Mouse (Mus musculus) heart, embryonic 14.5 days (tissue): Measurements from ENCODE around the gene Mphosph9. TPM values are rescaled to one million over a fixed set of nuclear protein-coding genes. Genes with fewer than 3 reads are reported as not detected.

Experiments used
- ATAC-seq: fragments of 200-750 bp; cut with Nextera tagmentation; 2 replicates; pipeline ENCODE4 v1.8.0; 2017; ENCODE audit warnings: low read depth, moderate TSS enrichment; ENCODE audit not compliant: insufficient number of reproducible peaks, insufficient read depth, low FRiP score
- H3K27ac ChIP-seq, 2 experiments: fragments of 200-500 bp in 1 of 2; fragments of 300-500 bp in 1 of 2; sonication (generic) in 1 of 2; replicated peaks in 1 of 2; 2 replicates each; pipeline ENCODE4 v1.5.1; 2012 to 2014; ENCODE audit warnings: low read depth in 2 of 2, low read length in 2 of 2, control low read depth in 1 of 2, mild to moderate bottlenecking in 1 of 2, mixed read lengths in 1 of 2; ENCODE audit not compliant: control insufficient read depth in 1 of 2, insufficient read depth in 1 of 2
- H3K27me3 ChIP-seq: fragments of 300-500 bp; sonication (generic); 2 replicates; pipeline ENCODE4 v1.6.1; 2014; ENCODE audit warnings: mild to moderate bottlenecking, low read length, control low read depth; ENCODE audit not compliant: control insufficient read depth, insufficient read depth
- H3K36me3 ChIP-seq: fragments of 300-500 bp; sonication (generic); 2 replicates; pipeline ENCODE4 v1.6.1; 2014; ENCODE audit warnings: mild to moderate bottlenecking, control low read depth, low read length, mixed read lengths; ENCODE audit not compliant: control insufficient read depth, insufficient read depth
- H3K4me1 ChIP-seq, 2 experiments: fragments of 200-500 bp in 1 of 2; fragments of 300-500 bp in 1 of 2; sonication (generic) in 1 of 2; 2 replicates each; pipeline ENCODE4 v1.6.1; 2012 to 2014; ENCODE audit warnings: low read length in 2 of 2, control low read depth in 1 of 2, mixed read lengths in 1 of 2; ENCODE audit not compliant: control insufficient read depth in 2 of 2, insufficient read depth in 2 of 2
- H3K4me2 ChIP-seq: fragments of 300-500 bp; sonication (generic); 2 replicates; pipeline ENCODE4 v1.6.1; 2014; ENCODE audit warnings: mild to moderate bottlenecking, low read length
- H3K4me3 ChIP-seq, 2 experiments: fragments of 200-500 bp in 1 of 2; fragments of 300-500 bp in 1 of 2; sonication (generic) in 1 of 2; 2 replicates each; pipeline ENCODE4 v1.5.1; 2012 to 2014; ENCODE audit warnings: low read length in 2 of 2, mild to moderate bottlenecking in 2 of 2, control low read depth in 1 of 2, low read depth in 1 of 2, moderate library complexity in 1 of 2; ENCODE audit not compliant: control insufficient read depth in 1 of 2, insufficient read depth in 1 of 2
- H3K9ac ChIP-seq: fragments of 300-500 bp; sonication (generic); 2 replicates; pipeline ENCODE4 v1.6.1; 2014; ENCODE audit warnings: mild to moderate bottlenecking, low read length
- H3K9me3 ChIP-seq: fragments of 300-500 bp; sonication (generic); 2 replicates; pipeline ENCODE4 v1.6.1; 2016; ENCODE audit warnings: low read length, control low read depth; ENCODE audit not compliant: control insufficient read depth
- WGBS: fragments of 180-500 bp; shearing (Covaris S2); extraction: QIAGEN DNeasy Blood & Tissue Kit; methylation state at CpG from one replicate; pipeline ENCODE4 v1.1.7; 2014; 5-methylcytosine and 5-hydroxymethylcytosine counted together
- polyA plus RNA-seq: library from polyadenylated mRNA; unstranded; fragments of >200 nt; fragmentation: Nextera tagmentation; extraction: Ambion mirVana; gene quantifications from 2 replicates; pipeline ENCODE4 v1.2.1, GENCODE M21; 2014

The Mphosph9 gene
- polyA plus RNA-seq, 1 experiment from 2014 or later, result 14.4 TPM

- H3K9ac ChIP-seq, result peak overlapping the region; percentile 39; the same call in 1 of the 2 replicates
Observed at GRCm38 (mm10) chr5:124211234-124211633, 116.5 kb downstream of the Mphosph9 start.

GRCm38 (mm10) chr5:124210281-124211016 lies 117.3 kb downstream of the Mphosph9 start:
- no peak overlapping the region for H3K4me3 ChIP-seq
- ATAC-seq, result no peak
- H3K27me3 ChIP-seq, result no peaks in the 10 kb centered on the region
- 57% methylated on average over 18 of the region's 18 CpGs for WGBS
- peaks cover 10% of the 10 kb centered on the region for H3K36me3 ChIP-seq
- no peak overlapping the region for H3K4me2 ChIP-seq
- peak overlapping the region; percentile 8 to 83 for H3K27ac ChIP-seq
- peaks cover 84 to 90% of the 10 kb centered on the region in 2 experiments for H3K4me1 ChIP-seq
- H3K9ac ChIP-seq, result peak overlapping the region; percentile 65
- no peaks in the 10 kb centered on the region for H3K9me3 ChIP-seq

More at GRCm38 (mm10) chr5:124211234-124211633, 116.5 kb downstream of the Mphosph9 start:
- H3K4me3 ChIP-seq, result no peak overlapping the region
- ATAC-seq, result no peak
- peak overlapping the region; percentile 1 to 76 for H3K27ac ChIP-seq
- H3K27me3 ChIP-seq, result no peaks in the 10 kb centered on the region
- H3K36me3 ChIP-seq, result peaks cover 17% of the 10 kb centered on the region
- H3K9me3 ChIP-seq, result no peaks in the 10 kb centered on the region
- peaks cover 78 to 90% of the 10 kb centered on the region in 2 experiments for H3K4me1 ChIP-seq
- no peak overlapping the region for H3K4me2 ChIP-seq
- 63% methylated on average over 8 of the region's 8 CpGs for WGBS

DNA sequence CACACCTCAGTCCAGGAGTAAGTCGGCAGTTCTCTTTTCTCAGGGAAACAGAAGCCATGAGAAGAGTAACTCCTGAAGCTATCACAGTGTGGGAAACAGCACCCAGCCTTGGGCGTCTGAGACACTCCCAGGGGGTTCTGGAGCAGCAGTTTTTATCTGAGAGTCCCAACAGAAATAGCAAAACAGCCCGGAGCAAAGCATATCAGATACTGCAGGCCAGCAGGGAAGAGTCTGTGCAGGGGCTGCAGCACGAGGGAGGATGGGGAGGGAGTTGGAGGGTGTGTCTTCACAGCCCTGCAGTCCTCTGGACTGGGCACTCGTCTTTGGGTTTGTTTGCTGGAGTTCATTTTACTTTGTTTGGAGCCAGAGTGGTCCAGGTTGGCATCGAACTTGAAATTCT lies 117.9 kb downstream of the Mphosph9 start:
- H3K27ac ChIP-seq, result peak overlapping the region; percentile 8 to 83
- H3K9me3 ChIP-seq, result no peaks in the 10 kb centered on the region
- H3K9ac ChIP-seq, result peak overlapping the region; percentile 65
- peaks cover 84 to 90% of the 10 kb centered on the region in 2 experiments for H3K4me1 ChIP-seq
- no peak overlapping the region for H3K4me2 ChIP-seq
- 21% methylated on average over 6 of the region's 6 CpGs for WGBS
- no peaks in the 10 kb centered on the region for H3K27me3 ChIP-seq
- ATAC-seq, result no peak
- no peak overlapping the region for H3K4me3 ChIP-seq
- peaks cover 4% of the 10 kb centered on the region for H3K36me3 ChIP-seq

DNA sequence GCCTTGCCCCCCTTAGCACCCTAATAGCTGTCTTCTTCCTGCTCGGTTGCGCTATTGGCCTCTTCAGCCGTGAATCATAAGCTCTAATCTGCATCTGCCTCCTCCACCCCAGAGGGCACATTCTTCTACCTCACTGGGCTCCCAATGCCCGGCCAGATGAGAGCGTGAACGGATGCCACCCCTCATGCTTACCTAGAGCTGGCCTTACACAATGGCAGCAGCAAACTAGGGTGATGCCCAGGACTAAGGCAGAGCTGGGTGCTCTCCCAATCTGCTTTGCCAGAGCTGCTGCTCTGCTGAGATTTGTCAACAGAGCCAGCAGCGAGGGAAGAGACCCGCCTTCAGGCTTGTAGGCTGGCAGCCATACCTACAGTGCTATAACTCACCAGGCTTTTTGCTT lies 119.7 kb downstream of the Mphosph9 start:
- Histone ChIP-seq H3K36me3 (peaks cover 3% of the 10 kb centered on the region; the same call in 1 of the 2 replicates), H3K9me3 (no peaks in the 10 kb centered on the region), H3K27ac (peak overlapping the region; percentile 66 to 99), H3K9ac (peak overlapping the region; percentile 69), H3K4me1 (peaks cover 82 to 89% of the 10 kb centered on the region in 2 experiments), H3K4me2 (no peak overlapping the region), H3K27me3 (no peaks in the 10 kb centered on the region), H3K4me3 (no peak overlapping the region)
- ATAC-seq, result no peak
- WGBS, result 59% methylated on average over 8 of the region's 8 CpGs

- peak; percentile 66 for ATAC-seq
- peak overlapping the region; percentile 73 for H3K9ac ChIP-seq
- H3K4me2 ChIP-seq, result peak overlapping the region; percentile 49
- no peak overlapping the region for H3K4me3 ChIP-seq
- peaks cover 86 to 94% of the 10 kb centered on the region in 2 experiments for H3K4me1 ChIP-seq
- H3K27me3 ChIP-seq, result no peaks in the 10 kb centered on the region
- 7% methylated on average over 13 of the region's 13 CpGs for WGBS
- H3K9me3 ChIP-seq, result no peaks in the 10 kb centered on the region
- H3K27ac ChIP-seq, result peak overlapping the region; percentile 85 to 99
- peaks cover 3% of the 10 kb centered on the region; the same call in 1 of the 2 replicates for H3K36me3 ChIP-seq
Observed at GRCm38 (mm10) chr5:124206481-124207038, 121.2 kb downstream of the Mphosph9 start.

GRCm38 (mm10) chr5:124205809-124206380 lies 121.9 kb downstream of the Mphosph9 start:
- peaks cover 3% of the 10 kb centered on the region; the same call in 1 of the 2 replicates for H3K36me3 ChIP-seq
- 15% methylated on average over 5 of the region's 5 CpGs for WGBS
- no peaks in the 10 kb centered on the region for H3K9me3 ChIP-seq
- H3K27me3 ChIP-seq, result no peaks in the 10 kb centered on the region
- peak overlapping the region; percentile 85 to 99 for H3K27ac ChIP-seq
- H3K4me3 ChIP-seq, result no peak overlapping the region
- ATAC-seq, result no peak
- peak overlapping the region; percentile 73 for H3K9ac ChIP-seq
- peaks cover 83 to 93% of the 10 kb centered on the region in 2 experiments for H3K4me1 ChIP-seq
- peak overlapping the region; percentile 49 for H3K4me2 ChIP-seq

DNA sequence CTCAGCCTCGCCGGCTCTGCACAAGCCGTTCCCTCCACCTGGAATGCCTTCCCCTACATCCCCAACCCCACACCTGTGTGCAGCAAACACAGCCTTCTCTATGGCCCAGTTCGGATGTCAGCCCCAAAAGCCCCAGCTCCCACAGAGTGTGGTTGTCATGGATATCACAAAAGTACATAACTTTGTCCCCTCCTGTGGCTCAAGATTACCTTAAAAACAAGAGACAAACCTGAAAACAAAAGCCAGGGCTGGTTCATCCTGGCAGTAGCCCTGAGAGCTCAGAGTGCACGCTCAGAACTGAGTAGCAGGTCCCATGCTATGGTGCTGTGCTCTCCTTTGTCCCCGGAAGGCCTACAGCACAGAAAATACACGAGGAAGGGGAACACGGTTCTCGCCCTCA lies 122.6 kb downstream of the Mphosph9 start:
- no peak for ATAC-seq
- no peak overlapping the region for H3K4me2 ChIP-seq
- H3K9ac ChIP-seq, result peak overlapping the region; percentile 73
- H3K27ac ChIP-seq, result peak overlapping the region; percentile 85 to 99
- peaks cover under 1% of the 10 kb centered on the region; the same call in 1 of the 2 replicates for H3K36me3 ChIP-seq
- 78% methylated on average over 9 of the region's 9 CpGs for WGBS
- H3K4me3 ChIP-seq, result no peak overlapping the region
- no peaks in the 10 kb centered on the region for H3K27me3 ChIP-seq
- H3K9me3 ChIP-seq, result no peaks in the 10 kb centered on the region
- H3K4me1 ChIP-seq, result peaks cover 81 to 93% of the 10 kb centered on the region in 2 experiments
